Mouse (Mus musculus) pancreas, adult 10 weeks (tissue): ENCODE results near the gene Crim1. TPM values are rescaled to one million over a fixed set of nuclear protein-coding genes. Genes with fewer than 3 reads are reported as not detected.

Source experiments
- polyA plus RNA-seq: library from polyadenylated mRNA; stranded (reverse); fragments of 350-450 nt; fragmentation: Illumina TruSeq; extraction: RNeasy Lipid Tissue Mini Kit (QIAGEN cat#74804); gene quantifications from one replicate; pipeline ENCODE4 v1.2.3, GENCODE M21; 2015; ENCODE audit warnings: low read depth, low replicate concordance; ENCODE audit not compliant: insufficient read depth

The Crim1 gene
- 9.5 TPM for polyA plus RNA-seq

DNA sequence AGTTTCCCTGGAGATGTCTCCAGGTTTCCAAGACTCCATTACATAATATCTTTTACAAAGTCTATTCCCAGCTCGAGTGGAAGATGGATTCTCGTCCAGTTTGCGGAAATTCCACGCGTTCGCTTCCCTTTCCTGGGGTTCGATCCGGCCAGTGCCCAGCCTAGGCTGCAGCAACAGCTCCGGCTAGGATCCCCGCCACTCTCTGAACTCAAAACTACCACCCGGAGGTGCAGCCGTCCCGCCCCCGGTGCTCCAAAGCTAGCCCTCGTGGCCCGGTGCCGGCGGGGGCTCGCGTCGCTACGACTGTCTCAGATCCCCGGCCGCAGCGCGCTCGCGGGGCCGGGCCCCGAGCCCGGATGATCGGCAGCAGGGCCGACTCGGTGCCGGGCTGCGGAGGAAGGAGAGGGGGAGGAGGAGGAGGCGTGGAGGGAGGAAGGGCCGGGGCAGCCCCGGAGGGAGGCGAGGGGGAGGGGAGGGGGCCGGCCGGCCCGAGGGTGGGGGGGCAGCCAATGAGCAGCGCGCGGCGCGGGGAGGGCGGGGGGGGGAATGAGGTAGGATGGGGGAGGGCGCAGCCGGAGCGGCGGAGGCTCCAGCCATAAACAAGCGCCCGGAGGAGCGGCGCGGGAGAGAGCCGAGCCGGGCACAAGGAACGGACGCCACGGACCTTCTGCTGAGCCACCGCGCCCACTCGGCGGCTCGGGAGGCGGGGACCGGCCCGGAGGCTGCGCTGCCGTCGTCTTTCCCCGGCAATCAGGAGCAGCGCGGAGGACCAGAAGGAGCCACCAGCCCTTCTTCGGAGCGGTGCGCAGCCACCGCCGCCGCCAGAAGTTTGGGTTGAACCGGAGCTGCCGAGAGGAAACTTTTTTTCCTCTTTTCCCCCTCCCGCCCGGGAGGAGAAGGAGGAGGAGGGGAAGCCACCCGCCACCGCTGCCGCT, at the start of gene Crim1:
Gene Crim1, plus strand, starts transcription at position 623 of the 935 bp plus-strand sequence.

DNA sequence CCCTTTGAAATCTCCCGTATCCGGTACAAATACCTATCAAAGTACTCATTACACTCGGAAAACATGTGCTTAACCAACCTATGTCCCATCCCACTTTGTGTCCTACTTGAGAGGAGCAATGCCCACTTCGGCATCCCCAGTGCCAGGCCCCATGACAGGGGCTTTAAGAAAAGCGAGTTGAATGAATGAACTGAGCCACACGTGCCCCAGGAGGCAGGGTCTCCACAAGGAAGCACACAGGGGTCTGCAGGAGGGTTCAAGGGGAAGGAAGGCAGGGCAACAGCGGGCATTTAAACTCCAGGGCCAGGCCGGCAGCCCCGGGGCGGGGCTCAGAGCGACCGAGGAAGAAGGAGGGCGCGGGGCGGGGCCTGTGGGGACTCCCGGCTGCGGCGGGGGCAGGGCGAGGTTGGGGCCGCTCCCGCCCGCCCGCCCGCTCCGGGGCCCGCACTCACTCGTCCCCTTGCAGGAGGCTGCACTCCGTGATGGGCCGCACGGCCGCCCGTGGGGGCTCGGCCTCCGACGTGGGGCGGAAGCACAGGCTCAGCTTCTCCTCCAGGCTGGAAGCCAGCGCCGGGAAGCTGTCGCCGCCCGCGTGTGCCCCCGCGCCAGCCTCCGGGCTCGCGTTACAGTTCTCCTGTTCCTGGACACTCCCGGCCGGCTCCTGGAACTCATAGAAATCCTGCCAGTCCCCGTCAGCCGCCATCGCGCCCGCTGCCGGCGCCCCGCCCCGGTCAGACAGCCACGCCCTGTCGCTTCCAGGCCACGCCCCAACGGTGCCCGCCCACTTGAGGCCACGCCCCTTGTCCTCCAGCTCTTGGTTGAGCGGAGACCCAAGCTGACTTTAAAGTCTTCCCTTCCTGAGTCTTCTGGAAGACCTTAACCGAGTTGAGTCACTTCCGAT, 217.6 kb downstream of the Crim1 start, which contains the start of gene Fez2:
Gene Fez2, minus strand, starts transcription at position 772 of the 901 bp plus-strand sequence.

Other genes with a start within 250 kb of the Crim1 start
- gene Fez2, start 217.9 kb downstream of the Crim1 start, polyA plus RNA-seq = 14.3 TPM